Mouse (Mus musculus) midbrain, embryonic 12.5 days (tissue): Measurements from ENCODE around the gene Saysd1. TPM values are rescaled to one million over a fixed set of nuclear protein-coding genes. Genes with fewer than 3 reads are reported as not detected.

Experiments used
- polyA plus RNA-seq: library from polyadenylated mRNA; unstranded; fragments of >200 nt; fragmentation: Nextera tagmentation; extraction: Ambion mirVana; gene quantifications from 2 replicates; pipeline ENCODE4 v1.2.1, GENCODE M21; 2016

The Saysd1 gene
- polyA plus RNA-seq, 1 experiment from 2014 or later = 11.2 TPM

Other genes starting within 250 kb of the Saysd1 start
- 186 and 195 TPM in 2 replicates for gene Gng2, start 160.9 kb downstream of the Saysd1 start, polyA plus RNA-seq
- 6.7 and 7.4 TPM in 2 replicates for gene Kcnk5, start 43.3 kb upstream of the Saysd1 start, polyA plus RNA-seq
- gene Kcnk16, start 130.7 kb upstream of the Saysd1 start, polyA plus RNA-seq = not detected in 2 replicates
- gene Nudt13, start 156.2 kb upstream of the Saysd1 start, polyA plus RNA-seq = 14.5 and 16.0 TPM in 2 replicates
- 61.8 and 62.6 TPM in 2 replicates for gene Ecd, start 209.6 kb upstream of the Saysd1 start, polyA plus RNA-seq
- 56.1 and 60.1 TPM in 2 replicates for gene Fam149b, start 209.6 kb upstream of the Saysd1 start, polyA plus RNA-seq